Mouse (Mus musculus): Measurements from ENCODE around the gene Mxra8.

Gene Mxra8

DNA sequence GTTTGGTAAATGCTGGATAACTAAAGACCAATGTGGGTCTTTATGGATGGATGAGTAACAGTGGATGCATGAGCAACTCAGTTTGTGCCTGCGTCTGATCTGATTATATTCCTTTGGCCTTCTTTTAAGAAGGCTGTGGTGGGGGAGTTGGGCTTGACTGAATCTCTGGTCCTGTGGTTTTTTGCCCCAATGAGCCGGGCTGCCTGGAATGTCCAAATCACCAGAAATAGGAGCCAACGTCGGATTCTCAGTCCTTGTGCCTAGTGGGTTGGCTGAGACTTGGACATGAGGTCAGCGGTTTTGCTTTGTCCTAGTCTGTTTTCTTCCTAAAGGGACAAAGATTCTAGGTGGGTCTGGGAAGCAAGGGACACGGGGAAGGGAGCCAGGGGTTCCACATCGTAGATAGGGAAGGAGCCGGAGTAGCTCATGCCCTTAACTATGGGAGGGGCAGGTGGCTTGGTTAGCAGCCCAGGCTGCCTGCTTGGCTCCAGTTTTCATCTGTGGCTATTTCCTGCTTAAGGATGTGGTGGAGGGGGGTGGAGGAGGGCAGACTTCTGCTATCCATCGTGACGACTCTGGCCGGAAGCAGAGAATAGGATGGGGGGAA lies 2.0 kb upstream of the Mxra8 start:
- peak; percentile 69 for DNase-seq

DNA sequence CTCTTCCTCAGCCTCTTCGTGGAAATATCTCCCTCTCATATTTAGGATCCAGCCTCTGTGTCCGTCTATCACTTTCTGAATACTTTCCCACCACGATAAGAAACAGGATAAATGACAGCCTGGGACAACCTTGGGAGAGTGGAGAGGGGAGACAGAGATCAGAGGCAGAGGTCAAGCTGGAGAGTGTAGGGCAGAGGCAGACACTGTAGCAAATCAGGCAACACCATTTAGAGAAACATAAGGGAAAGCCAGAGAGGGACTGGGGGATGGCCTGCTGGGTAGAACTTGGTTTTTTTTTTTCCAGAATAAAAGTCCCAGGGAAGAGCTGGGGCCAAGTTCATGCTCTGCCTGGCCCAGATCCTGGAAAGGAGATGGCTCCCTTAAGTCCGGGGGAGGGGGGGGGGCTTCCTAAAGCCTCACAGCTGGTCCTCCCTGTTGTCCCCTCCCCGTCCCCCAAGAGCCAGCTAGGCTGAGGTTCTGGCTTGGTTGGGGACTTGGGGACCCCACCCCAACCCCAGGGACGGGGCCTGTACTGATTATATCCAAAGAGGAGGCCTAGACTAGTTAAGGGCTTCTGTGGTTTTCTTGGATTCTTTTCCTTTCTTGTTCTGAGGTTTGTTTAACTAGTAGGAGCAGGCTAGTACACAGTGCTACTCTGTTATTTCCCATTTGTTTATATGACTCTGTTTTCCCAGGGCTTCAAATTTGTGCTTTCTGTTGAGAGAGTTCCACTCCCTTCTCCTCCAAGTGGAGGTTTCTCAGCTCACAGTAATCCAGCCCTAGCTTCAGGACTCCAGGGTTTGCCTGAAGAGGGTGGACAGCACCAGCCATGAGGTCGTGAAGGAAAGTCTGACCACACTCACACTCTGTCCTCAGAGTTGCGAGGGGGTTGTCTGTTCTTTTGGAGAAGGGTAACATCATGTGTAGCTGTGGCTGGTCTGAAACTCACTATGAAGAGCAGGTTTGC lies 1.0 kb upstream of the Mxra8 start:
- DNase-seq, result peak; percentile 53

DNA sequence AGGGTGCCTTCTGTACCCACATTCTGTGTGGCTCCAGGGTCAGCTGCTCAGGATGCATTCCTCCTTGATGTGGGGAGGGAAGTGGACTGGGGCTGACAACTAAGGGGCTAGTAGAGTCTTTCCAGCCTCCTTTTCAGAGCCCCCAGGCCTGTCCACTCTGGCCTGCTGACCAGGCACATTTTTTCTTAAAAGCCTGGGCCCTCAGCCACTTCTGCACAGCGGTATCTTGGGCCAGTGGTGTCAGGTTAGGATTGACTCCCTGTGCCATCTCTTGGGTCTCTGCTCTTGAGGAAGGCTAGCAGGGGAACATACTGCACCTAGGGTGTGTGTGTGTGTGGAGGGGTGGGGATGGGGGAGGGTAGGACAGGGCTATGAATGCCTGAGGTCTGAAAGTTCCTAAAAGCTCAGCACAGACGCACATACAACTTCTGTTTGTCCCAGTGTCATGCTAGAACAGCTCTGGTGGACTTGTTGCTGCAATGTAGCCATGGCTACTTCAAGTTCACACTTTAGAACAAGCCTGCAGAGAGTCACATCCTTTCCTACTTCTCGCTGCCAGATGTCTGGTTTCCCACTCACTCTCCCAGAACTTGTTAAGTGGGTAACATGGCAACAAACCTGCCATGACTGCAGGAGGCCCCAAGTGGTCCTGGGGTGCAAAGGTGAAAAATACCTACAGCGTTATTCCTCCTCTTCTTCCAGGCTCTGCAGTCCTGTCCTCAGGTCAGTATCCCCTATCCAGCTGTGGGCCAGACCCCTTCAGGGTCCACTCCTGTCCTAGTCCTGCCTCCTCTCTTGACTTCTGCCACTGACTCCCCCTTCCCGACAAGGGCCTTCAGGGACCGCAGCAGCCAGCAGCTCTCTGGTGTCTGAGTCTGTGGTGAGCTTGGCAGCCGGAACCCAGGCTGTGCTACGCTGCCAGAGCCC lies 859 bp downstream of the Mxra8 start:
- DNase-seq, result no peak

GRCm38 (mm10) chr4:155841003-155841454 lies 1.5 kb downstream of the Mxra8 start:
- DNase-seq, result peak; percentile 79

DNA sequence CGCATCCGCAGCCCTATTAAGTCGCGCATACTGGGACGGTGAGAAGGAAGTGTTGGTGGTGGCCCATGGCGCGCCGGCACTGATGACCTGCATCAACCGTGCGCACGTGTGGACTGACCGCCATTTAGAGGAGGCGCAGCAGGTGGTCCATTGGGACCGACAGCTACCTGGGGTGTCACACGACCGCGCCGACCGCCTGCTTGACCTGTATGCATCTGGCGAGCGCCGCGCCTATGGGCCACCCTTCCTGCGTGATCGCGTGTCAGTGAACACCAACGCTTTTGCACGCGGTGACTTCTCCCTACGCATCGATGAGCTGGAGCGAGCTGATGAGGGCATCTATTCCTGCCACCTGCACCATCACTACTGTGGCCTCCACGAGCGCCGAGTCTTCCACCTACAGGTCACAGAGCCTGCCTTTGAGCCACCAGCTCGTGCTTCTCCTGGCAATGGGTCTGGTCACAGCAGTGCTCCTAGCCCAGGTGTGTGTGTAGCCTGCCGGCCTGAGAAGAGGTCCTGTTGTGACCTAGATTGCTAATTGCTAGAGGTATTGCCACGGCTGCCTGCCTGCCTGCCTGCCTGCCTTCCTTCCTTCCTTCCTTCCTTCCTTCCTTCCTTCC lies 2.3 kb downstream of the Mxra8 start:
- peak; percentile 16 for DNase-seq

DNA sequence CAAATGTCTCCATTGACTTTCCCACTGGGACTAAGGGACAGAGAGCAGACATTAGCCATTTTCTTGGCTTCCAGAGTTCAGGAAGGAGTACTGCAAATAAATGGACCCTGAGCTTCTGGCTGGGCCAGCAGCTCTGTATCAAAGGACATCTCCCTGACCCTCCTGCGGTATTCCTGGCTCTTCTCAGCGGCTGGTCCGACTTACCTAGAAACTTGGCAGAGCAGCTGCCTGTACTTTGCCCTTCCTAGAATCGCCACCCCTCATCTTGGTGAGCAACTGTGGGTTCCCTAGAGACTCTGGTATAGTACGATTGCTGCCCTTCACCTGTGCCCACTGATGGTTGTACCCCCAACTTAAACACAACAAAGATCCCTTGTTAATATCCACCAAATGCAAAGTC lies 3.8 kb downstream of the Mxra8 start:
- peak; percentile 64 for DNase-seq

GRCm38 (mm10) chr4:155846871-155847578 lies 7.5 kb downstream of the Mxra8 start, which contains the start of gene Dvl1:
TSS of gene Dvl1 (plus strand) at chr4:155847402.
- peak; percentile 96 for DNase-seq

GRCm38 (mm10) chr4:155847591-155848352 lies 8.3 kb downstream of the Mxra8 start:
- DNase-seq, result peak; percentile 69

GRCm38 (mm10) chr4:155848434-155849095 lies 9.1 kb downstream of the Mxra8 start:
- DNase-seq, result peak; percentile 69

GRCm38 (mm10) chr4:155849391-155849790 lies 9.9 kb downstream of the Mxra8 start:
- DNase-seq, result no peak

GRCm38 (mm10) chr4:155849792-155850451 lies 10.4 kb downstream of the Mxra8 start:
- DNase-seq, result peak; percentile 55

DNA sequence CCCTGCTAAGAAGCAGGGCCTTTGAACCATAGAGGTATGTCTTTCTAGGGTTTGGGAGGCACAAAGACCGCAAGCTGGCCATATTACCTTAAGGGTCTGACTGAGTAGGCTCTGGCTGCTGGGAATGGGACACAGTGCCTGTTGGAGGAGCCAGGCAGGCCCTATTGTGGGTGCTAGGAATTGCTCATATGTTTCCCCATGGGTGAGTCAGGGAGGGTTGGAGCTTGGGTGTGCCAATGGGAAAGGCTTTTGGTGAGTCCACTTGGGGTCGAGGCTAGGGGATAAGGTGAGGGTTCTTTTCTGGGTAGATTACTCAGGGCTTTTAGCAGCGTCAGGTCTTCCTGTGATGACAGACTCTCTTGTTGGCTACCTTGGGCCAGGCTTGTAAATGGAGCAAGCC lies 11.9 kb downstream of the Mxra8 start:
- DNase-seq, result no peak

- DNase-seq, result peak; percentile 79
These were observed 12.5 kb downstream of the Mxra8 start for GRCm38 (mm10) chr4:155851951-155852411.

DNA sequence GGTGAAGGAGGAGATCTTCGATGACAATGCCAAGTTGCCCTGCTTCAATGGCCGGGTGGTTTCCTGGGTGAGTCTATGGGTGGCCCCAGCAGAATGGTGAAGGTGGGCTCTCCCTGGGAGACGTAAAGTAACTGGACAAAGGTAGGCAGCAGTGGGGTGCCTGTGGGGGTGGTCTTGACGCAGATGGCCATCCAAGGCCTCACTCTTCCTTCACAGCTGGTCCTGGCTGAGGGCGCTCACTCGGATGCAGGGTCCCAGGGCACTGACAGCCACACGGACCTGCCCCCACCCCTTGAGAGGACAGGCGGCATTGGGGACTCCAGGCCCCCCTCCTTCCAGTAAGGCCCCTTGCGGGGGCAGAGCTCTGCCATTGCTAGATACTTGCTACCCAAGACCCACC lies 13.9 kb downstream of the Mxra8 start:
- DNase-seq, result peak; percentile 5

DNA sequence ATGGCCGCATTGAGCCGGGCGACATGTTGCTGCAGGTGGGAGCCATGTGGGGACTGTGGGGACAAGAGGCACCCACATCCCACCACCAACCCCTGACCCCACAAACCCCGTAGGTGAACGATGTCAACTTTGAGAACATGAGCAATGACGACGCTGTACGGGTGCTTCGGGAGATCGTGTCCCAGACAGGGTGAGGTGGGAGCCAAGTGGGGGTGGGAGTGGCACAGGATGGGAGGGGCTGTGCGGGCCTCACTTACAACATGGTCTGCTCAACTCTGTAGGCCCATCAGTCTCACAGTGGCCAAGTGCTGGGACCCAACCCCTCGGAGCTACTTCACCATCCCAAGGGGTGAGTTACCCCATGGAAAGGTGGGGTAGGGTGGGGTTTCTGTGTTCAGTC lies 15.5 kb downstream of the Mxra8 start:
- no peak for DNase-seq

- DNase-seq, result no peak
These were observed 16.6 kb downstream of the Mxra8 start for GRCm38 (mm10) chr4:155856071-155856470.

DNA sequence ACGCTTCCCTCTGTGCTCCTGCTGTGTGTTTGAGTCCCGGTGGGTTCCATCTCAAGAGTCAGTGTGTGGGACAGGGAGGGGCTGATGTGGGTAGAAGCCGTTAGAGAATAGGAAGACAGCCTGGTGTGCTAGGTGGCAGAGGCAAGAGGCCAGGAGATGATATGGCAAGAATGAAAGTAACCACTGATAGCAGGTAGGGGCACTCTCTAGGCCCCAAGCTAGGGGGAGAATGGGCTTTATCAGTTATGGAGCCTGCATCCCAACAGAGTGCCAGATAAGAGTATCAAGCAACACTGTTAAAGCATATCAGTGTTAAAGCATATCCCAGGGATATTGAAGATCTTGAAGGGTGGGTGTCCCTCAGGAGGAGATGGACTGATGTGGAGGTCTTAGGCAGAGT lies 17.4 kb downstream of the Mxra8 start:
- no peak for DNase-seq

DNA sequence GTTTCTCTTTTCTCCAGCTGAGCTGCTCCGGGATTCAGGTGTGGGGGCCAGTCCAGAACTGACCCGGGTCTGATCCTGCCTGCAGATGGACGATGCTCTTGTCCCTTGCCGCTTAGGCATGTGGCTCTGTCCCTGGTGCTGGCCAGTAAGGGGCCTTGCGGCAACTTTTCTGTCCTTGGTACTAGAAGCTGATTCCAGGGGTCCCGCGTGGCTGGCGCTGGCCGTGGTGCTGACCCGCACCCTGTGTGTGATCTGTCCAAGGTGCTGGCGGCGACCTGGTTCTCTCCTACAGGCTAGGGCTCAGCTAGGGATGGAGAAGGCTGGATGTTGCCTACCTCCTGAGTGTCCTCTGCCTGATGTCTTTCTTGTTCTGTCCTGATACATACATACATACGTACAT lies 19.8 kb downstream of the Mxra8 start:
- peak; percentile 81 for DNase-seq

DNA sequence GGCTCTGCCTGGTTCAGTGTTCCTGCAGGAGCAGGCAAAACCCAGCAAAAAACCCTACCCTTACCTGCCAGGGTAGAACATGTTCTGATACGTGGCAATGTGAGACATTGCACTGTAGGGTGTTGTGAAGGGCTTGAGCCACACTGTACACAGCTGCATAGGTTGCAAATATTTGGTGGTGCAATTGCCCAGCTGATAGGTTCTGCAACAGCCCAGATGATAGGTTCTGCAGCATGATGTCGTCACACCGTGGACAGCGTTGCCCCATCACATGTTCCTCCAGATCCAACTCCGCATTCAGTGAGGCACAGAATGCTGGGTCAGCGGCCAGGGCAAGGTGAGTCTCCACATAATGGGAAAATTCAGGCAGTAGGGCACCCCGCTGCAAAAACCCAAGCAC lies 22.3 kb downstream of the Mxra8 start:
- no peak for DNase-seq

- DNase-seq, result no peak
These were observed 23.5 kb downstream of the Mxra8 start, which contains the start of gene Tas1r3 for GRCm38 (mm10) chr4:155863001-155863400. TSS of gene Tas1r3 (minus strand) at chr4:155863362.

All from kidney, postnatal 14 days (tissue).